Mouse (Mus musculus) forebrain, embryonic 14.5 days (tissue): ENCODE measurements at regions not wholly inside any gene's neighbourhood (a gene's known extent, or its start where the extent isn't known, plus 50 kb on each side); places are given as distances from the start of the nearest gene placed in this dataset.
A peak's percentile ranks its signal among the peaks of the same experiment; 100 is the strongest.

Source experiments
- ATAC-seq: fragments of 200-750 bp; cut with Nextera tagmentation; 2 replicates; pipeline ENCODE4 v1.8.0; 2017; ENCODE audit warnings: mild to moderate bottlenecking, moderate library complexity
- DNase-seq: peaks from one replicate; pipeline ENCODE4 v3.0.0-alpha.2; 2015; ENCODE audit warnings: low spot score
- H3K27ac ChIP-seq: fragments of 300-500 bp; sonication (generic); 2 replicates; pipeline ENCODE4 v1.5.1; 2014; ENCODE audit warnings: low read depth, mild to moderate bottlenecking, control low read depth, low read length, moderate library complexity
- H3K27me3 ChIP-seq: fragments of 300-500 bp; sonication (generic); replicated peaks from 2 replicates; pipeline ENCODE4 v1.6.1; 2014; ENCODE audit warnings: low read length, control low read depth, mixed read lengths; ENCODE audit not compliant: control insufficient read depth, insufficient read depth
- H3K36me3 ChIP-seq: fragments of 300-500 bp; sonication (generic); 2 replicates; pipeline ENCODE4 v1.6.1; 2014; ENCODE audit warnings: low read length, control low read depth; ENCODE audit not compliant: control insufficient read depth, insufficient read depth
- H3K4me1 ChIP-seq: fragments of 300-500 bp; sonication (generic); 2 replicates; pipeline ENCODE4 v1.6.1; 2014; ENCODE audit warnings: antibody characterized with exemption, low read length, control low read depth; ENCODE audit not compliant: control insufficient read depth, insufficient read depth
- H3K4me2 ChIP-seq: fragments of 300-500 bp; sonication (generic); 2 replicates; pipeline ENCODE4 v1.6.1; 2014; ENCODE audit warnings: mild to moderate bottlenecking, control low read depth, low read length
- H3K4me3 ChIP-seq: fragments of 300-500 bp; sonication (generic); 2 replicates; pipeline ENCODE4 v1.5.1; 2014; ENCODE audit warnings: low read depth, low read length, control low read depth
- H3K9ac ChIP-seq: fragments of 300-500 bp; sonication (generic); 2 replicates; pipeline ENCODE4 v1.6.1; 2014; ENCODE audit warnings: mild to moderate bottlenecking, low read length, control low read depth, moderate library complexity
- H3K9me3 ChIP-seq: fragments of 300-500 bp; sonication (generic); replicated peaks from 2 replicates; pipeline ENCODE4 v1.6.1; 2016; ENCODE audit warnings: low read length, control low read depth, mixed read lengths; ENCODE audit not compliant: control insufficient read depth
- WGBS: fragments of 180-500 bp; shearing (Covaris S2); extraction: QIAGEN DNeasy Blood & Tissue Kit; methylation state at CpG from one replicate; pipeline ENCODE4 v1.1.7; 2014; 5-methylcytosine and 5-hydroxymethylcytosine counted together

GRCm38 (mm10) chr1:129001766-129002165 is 271.3 kb upstream of the Thsd7b start:
- Histone ChIP-seq H3K4me2 (no peak overlapping the region), H3K27me3 (no peaks in the 10 kb centered on the region), H3K4me1 (no peaks in the 10 kb centered on the region), H3K27ac (no peak overlapping the region), H3K9ac (no peak overlapping the region), H3K4me3 (no peak overlapping the region), H3K36me3 (no peaks in the 10 kb centered on the region), H3K9me3 (no peaks in the 10 kb centered on the region)
- ATAC-seq (no peak), DNase-seq (no peak)

- H3K27ac ChIP-seq, result no peak overlapping the region
- H3K36me3 ChIP-seq, result no peaks in the 10 kb centered on the region
- H3K4me2 ChIP-seq, result no peak overlapping the region
- DNase-seq (no peak), ATAC-seq (no peak)
- H3K9me3 ChIP-seq, result no peaks in the 10 kb centered on the region
- H3K4me1 ChIP-seq, result no peaks in the 10 kb centered on the region
- no peak overlapping the region for H3K9ac ChIP-seq
- no peaks in the 10 kb centered on the region for H3K27me3 ChIP-seq
- 86% methylated on average over 5 of the region's 5 CpGs for WGBS
- no peak overlapping the region for H3K4me3 ChIP-seq
These were observed 273.2 kb upstream of the Thsd7b start for GRCm38 (mm10) chr1:128999741-129000517.

GRCm38 (mm10) chr1:128994655-128995054 is 278.4 kb upstream of the Thsd7b start:
- 75% methylated on average over 6 of the region's 6 CpGs for WGBS
- H3K4me1 ChIP-seq, result no peaks in the 10 kb centered on the region
- no peak overlapping the region for H3K4me2 ChIP-seq
- H3K27me3 ChIP-seq, result no peaks in the 10 kb centered on the region
- H3K4me3 ChIP-seq, result no peak overlapping the region
- no peak overlapping the region for H3K27ac ChIP-seq
- H3K9me3 ChIP-seq, result no peaks in the 10 kb centered on the region
- DNase-seq, result no peak
- ATAC-seq, result no peak
- no peak overlapping the region for H3K9ac ChIP-seq
- no peaks in the 10 kb centered on the region for H3K36me3 ChIP-seq

- ATAC-seq, result no peak
- no peaks in the 10 kb centered on the region for H3K9me3 ChIP-seq
- H3K4me2 ChIP-seq, result no peak overlapping the region
- no peak overlapping the region for H3K27ac ChIP-seq
- no peak overlapping the region for H3K4me3 ChIP-seq
- 91% methylated on average over 2 of the region's 2 CpGs for WGBS
- H3K36me3 ChIP-seq, result no peaks in the 10 kb centered on the region
- no peak for DNase-seq
- no peak overlapping the region for H3K9ac ChIP-seq
- no peaks in the 10 kb centered on the region for H3K4me1 ChIP-seq
- no peaks in the 10 kb centered on the region for H3K27me3 ChIP-seq
These were observed 289.7 kb upstream of the Thsd7b start for GRCm38 (mm10) chr1:128983411-128983810.

GRCm38 (mm10) chr1:128975586-128975985 is 297.5 kb upstream of the Thsd7b start:
- no peaks in the 10 kb centered on the region for H3K36me3 ChIP-seq
- DNase-seq, result no peak
- no peaks in the 10 kb centered on the region for H3K9me3 ChIP-seq
- no peak overlapping the region for H3K4me3 ChIP-seq
- 74% methylated on average over 1 of the region's 1 CpGs for WGBS
- no peak overlapping the region for H3K9ac ChIP-seq
- H3K4me2 ChIP-seq, result no peak overlapping the region
- no peaks in the 10 kb centered on the region for H3K4me1 ChIP-seq
- no peak overlapping the region for H3K27ac ChIP-seq
- H3K27me3 ChIP-seq, result no peaks in the 10 kb centered on the region
- ATAC-seq, result no peak

GRCm38 (mm10) chr1:128951436-128951835 is 321.7 kb upstream of the Thsd7b start:
- H3K27me3 ChIP-seq, result no peaks in the 10 kb centered on the region
- no peak overlapping the region for H3K27ac ChIP-seq
- no peaks in the 10 kb centered on the region for H3K36me3 ChIP-seq
- peak; percentile 54 for ATAC-seq
- no peaks in the 10 kb centered on the region for H3K4me1 ChIP-seq
- H3K9ac ChIP-seq, result no peak overlapping the region
- no peak overlapping the region for H3K4me3 ChIP-seq
- 19% methylated on average over 2 of the region's 2 CpGs for WGBS
- H3K4me2 ChIP-seq, result no peak overlapping the region
- no peaks in the 10 kb centered on the region for H3K9me3 ChIP-seq
- DNase-seq, result peak; percentile 63

- WGBS, result 62% methylated on average over 4 of the region's 4 CpGs
- Histone ChIP-seq H3K4me1 (no peaks in the 10 kb centered on the region), H3K9me3 (no peaks in the 10 kb centered on the region), H3K27ac (no peak overlapping the region), H3K4me2 (no peak overlapping the region), H3K9ac (no peak overlapping the region), H3K27me3 (no peaks in the 10 kb centered on the region), H3K4me3 (no peak overlapping the region), H3K36me3 (no peaks in the 10 kb centered on the region)
- ATAC-seq (no peak), DNase-seq (peak; percentile 3)
These were observed 322.6 kb upstream of the Thsd7b start for GRCm38 (mm10) chr1:128950512-128950911.

GRCm38 (mm10) chr1:128914811-128915210 is 322.7 kb upstream of the Cxcr4 start:
- H3K9me3 ChIP-seq, result no peaks in the 10 kb centered on the region
- H3K4me1 ChIP-seq, result no peaks in the 10 kb centered on the region
- H3K9ac ChIP-seq, result no peak overlapping the region
- no peak overlapping the region for H3K4me3 ChIP-seq
- H3K4me2 ChIP-seq, result no peak overlapping the region
- no peak for DNase-seq
- no peak overlapping the region for H3K27ac ChIP-seq
- ATAC-seq, result no peak
- H3K27me3 ChIP-seq, result no peaks in the 10 kb centered on the region
- no peaks in the 10 kb centered on the region for H3K36me3 ChIP-seq
- WGBS, result 82% methylated on average over 1 of the region's 1 CpGs

GRCm38 (mm10) chr1:128912532-128912931 is 320.4 kb upstream of the Cxcr4 start:
- no peak overlapping the region for H3K4me2 ChIP-seq
- no peak for DNase-seq
- no peaks in the 10 kb centered on the region for H3K9me3 ChIP-seq
- no peak for ATAC-seq
- no peak overlapping the region for H3K27ac ChIP-seq
- H3K9ac ChIP-seq, result no peak overlapping the region
- no peaks in the 10 kb centered on the region for H3K27me3 ChIP-seq
- H3K4me1 ChIP-seq, result no peaks in the 10 kb centered on the region
- no peak overlapping the region for H3K4me3 ChIP-seq
- H3K36me3 ChIP-seq, result no peaks in the 10 kb centered on the region
